Mouse (Mus musculus) urinary bladder, adult 2 months (tissue): ENCODE measurements at regions not wholly inside any gene's neighbourhood (a gene's known extent, or its start where the extent isn't known, plus 50 kb on each side); places are given as distances from the start of the nearest gene placed in this dataset.

Experiments
- DNase-seq: peaks from one replicate; pipeline ENCODE4 v3.0.0; 2022; ENCODE audit warnings: low spot score

DNA sequence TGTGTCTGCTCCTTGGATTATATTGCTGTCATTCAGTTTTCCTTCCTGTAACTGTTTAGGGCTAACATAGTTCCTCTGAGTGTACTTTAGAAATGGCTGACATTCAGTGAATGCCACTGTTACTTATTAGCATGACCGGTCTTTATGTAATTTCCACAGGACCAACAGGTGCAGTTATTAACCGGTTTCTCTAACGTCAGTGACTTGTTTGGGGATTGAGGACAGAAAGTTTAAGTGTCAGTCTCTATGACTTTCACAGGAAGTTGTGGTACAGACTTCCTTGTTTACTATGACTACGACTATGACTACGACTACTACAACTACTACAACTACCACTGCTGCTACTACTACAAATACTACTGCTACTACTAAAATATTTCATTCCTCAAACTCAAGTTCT lies 170.4 kb upstream of the Ptger4 start:
- no peak for DNase-seq

- DNase-seq = no peak
These were observed 172.0 kb upstream of the Ptger4 start for GRCm38 (mm10) chr15:5416031-5416430.

DNA sequence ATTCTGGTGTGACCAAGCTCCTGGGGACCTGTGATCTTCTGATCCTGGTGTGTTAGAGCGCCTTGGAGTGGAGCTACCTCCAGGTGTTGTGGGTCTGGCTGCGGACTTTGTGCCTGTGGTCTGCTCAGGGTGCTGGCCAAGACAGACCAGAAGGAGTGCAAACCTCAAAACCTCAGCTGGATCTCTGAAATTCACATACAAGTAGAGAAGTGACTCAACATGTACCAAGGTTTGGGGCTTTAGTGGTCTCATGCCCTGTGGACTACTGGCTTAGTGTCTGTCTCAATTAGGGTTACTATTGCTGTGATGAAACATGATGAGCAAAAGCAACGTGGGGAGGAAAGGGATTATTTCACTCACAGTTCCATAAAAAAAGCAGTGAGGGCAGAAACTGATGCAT lies 182.7 kb upstream of the Ptger4 start:
- DNase-seq = no peak

- DNase-seq = no peak
These were observed 183.5 kb upstream of the Ptger4 start for GRCm38 (mm10) chr15:5427319-5428048.

DNA sequence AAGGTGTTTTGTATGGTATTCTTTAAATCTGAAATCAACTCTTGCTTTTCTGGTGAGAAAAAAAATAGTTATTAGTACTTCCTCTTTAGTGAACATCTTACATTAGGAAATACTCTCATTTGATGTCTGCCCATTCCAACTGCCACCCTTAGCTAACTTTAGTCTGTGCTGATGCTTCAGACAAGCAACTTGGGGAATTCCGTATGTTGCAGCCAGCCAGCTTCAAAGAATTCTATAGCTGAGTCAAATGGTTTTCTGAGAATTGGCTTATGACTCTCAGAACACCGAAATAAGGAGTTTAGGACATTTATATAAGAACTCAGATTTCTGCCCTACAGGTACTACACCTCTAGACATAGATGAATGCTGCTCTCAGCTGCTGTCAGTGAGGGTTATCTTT lies 188.0 kb upstream of the Ptger4 start:
- no peak for DNase-seq

DNA sequence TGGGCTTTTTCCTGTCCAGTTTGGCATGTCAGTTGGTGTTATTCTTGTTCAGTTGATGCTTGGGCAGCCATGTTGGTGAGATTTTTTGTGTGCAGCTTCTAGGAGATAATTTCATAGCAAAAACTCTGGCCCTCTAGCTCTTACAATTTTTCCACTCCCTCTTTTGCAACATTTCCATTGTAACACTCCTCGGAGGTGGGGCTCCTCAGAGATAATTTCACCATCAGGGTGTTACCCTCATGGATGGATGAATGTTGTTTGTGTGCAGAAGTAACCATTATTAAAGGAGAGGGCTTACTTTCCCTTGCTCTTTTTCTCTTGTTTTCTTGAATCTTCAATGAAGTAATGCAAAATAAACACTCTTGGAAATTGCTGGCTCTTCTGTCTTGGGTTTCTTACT lies 193.0 kb upstream of the Ptger4 start:
- DNase-seq = no peak

DNA sequence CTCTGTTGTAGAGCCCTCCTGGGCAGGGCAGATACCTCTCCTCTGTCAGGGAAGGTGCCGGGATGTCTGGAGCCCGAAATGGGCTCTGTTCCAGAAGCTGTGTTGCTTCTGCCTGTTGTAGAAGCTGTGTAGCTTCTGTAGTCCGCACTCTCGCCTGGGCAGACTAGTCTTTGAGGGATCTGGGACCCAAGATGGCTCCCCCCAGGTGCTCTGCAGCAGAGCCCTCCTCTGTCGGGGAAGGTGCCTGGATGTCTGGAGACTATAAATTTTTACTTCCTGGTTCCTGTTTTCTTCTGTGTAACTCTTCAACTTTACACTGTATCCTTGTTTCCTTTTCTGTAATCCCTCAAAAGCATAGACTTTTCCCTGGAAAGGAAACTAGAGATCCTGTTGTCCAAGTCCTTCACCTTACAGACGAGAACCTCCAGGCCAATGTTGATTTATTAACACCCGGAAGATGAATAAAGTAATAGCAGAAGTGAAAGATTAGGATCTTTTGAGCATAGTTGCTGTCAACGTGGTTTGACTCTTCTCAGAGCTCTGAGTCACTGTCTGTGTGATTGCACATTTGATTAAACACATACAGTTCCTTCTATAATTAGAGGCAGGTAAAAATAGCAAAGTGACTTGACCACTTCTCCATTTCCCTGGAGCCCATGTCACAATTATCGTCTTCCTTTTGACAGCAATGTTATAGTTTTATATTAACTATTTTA lies 202.2 kb upstream of the Ptger4 start:
- no peak for DNase-seq

GRCm38 (mm10) chr15:5446756-5447314 lies 202.8 kb upstream of the Ptger4 start:
- DNase-seq = no peak

- DNase-seq = no peak
These were observed 203.9 kb upstream of the Ptger4 start for GRCm38 (mm10) chr15:5447707-5448496.

DNA sequence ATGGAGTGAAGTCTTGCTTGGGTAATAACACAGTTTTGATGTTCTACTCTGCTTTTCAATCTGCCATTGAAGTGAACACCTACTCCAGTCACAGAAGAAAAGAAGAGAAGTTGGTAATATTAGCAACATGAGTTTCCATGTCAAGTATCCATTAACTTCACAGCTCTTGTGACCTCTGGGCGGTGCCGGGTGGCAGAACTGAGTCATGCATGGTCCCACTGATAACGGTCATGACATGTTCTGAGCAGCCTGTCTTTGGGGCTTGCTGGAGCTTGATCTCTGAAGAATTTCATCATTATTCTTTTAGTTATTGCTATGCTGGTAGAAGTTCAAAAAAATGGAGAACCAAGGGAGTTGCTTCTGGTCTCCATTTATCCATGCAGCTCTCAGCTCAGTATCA lies 215.1 kb upstream of the Ptger4 start:
- no peak for DNase-seq

- no peak for DNase-seq
These were observed 215.6 kb upstream of the Ptger4 start for GRCm38 (mm10) chr15:5459580-5459979.

DNA sequence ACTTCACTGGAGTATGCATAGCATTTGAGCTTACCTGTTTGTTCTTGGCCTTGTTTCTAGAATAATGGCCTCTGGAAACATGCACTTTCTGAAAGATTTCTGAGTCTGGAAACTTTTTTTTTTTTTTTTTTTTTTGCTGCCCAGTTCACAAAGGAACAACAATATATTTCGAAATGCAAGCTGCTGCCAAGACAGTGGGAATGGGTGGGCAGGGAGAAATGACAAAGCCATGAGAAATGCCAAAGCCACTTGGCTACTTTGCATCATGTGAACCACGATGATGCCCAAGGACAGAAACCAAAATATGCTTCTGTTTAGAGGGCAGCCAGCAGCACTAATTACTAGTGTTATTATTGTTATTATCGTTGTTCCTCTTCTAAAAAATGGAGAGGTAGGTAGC lies 218.7 kb upstream of the Ptger4 start:
- DNase-seq = no peak

DNA sequence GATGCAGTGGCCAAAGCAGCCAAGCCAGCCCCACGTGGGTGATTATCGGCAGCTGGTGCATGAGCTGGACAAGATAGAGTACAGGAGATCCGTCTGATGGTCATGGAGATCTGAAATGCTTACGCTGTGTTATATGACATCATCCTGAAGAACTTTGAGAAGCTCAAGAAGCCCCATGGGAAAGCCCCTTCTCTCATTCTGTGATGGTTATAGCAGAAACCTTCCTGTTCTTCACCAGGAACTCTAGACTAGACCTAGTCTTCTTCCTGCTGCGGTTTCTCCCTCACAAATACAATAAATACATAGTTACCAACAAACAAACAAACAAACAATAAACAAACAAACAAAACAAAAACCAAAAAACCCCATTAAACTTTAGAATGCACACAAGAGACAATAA lies 220.7 kb upstream of the Ptger4 start:
- DNase-seq = no peak

- no peak for DNase-seq
These were observed 224.6 kb upstream of the Ptger4 start for GRCm38 (mm10) chr15:5468535-5469073.

GRCm38 (mm10) chr15:5475389-5475995 lies 231.5 kb upstream of the Ptger4 start:
- DNase-seq = no peak

- no peak for DNase-seq
These were observed 249.3 kb upstream of the Ptger4 start for GRCm38 (mm10) chr15:5493286-5493685.

DNA sequence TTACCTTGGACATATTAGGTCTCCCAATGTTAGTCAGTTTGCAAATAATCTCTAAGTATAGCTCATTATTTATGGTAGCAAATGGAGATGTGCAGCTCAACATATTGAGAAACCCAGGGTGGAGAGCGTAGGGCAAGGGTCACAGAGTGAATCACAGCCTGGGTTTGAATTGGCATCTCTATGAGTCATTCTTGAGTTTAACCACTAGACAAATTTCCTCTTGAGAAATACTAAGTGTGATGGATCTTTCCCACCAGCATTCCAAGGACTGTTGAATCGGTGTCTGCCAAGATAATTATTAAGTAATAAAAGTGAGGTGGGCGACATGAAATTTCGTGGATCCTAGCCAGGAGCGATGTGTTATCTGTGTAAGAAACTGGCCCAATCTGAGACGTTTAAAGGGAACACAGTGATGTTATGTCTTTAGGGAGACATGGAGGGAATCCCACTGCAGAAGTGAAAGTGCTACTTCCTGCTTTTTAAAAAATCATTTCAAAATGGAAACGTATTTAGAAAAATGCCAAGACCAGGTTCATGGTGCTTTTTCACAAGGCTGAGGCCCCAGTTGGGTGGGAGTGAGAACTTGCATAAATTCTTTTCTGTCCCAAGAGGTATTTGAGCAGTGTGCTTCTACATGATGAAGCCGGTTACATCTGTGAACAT lies 251.3 kb upstream of the Ptger4 start:
- no peak for DNase-seq

GRCm38 (mm10) chr15:5495954-5496353 lies 252.0 kb upstream of the Ptger4 start:
- DNase-seq = no peak

DNA sequence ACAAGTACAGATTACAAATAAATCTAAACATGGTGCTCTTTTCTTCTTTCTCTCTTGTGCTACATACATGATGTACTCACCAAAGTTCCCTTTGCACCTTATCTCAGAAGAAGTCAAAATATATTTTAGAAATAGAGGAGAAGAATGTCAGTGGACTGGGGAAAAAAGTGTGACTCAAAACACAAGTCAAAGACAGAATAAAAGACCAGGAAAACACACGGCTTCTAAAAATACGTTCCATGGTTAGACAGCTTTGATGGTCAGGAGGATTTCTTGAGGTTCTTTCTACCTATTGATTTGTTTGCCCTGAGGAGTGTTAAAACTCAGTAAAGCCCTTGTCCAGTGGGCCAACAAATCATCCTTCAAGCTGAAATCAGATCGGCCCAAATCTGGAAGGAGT lies 260.5 kb upstream of the Ptger4 start:
- no peak for DNase-seq

- no peak for DNase-seq
These were observed 263.0 kb upstream of the Ptger4 start for GRCm38 (mm10) chr15:5506848-5507544.

GRCm38 (mm10) chr15:5507545-5507913 lies 263.5 kb upstream of the Ptger4 start:
- no peak for DNase-seq
